Mouse (Mus musculus) olfactory bulb, adult 2 months (tissue): ENCODE measurements around the gene Pik3cg.

Experiments
- CTCF ChIP-seq: fragments of 200-500 bp; IDR thresholded peaks from 2 replicates; pipeline ENCODE4 v1.5.1; 2012; ENCODE audit warnings: low read depth, mild to moderate bottlenecking, low read length, moderate library complexity; ENCODE audit not compliant: insufficient read depth
- POLR2A ChIP-seq: fragments of 200-500 bp; IDR thresholded peaks from 2 replicates; pipeline ENCODE4 v1.6.1; 2012; ENCODE audit warnings: mild to moderate bottlenecking, low read depth, low read length, moderate library complexity; ENCODE audit not compliant: insufficient read depth

DNA sequence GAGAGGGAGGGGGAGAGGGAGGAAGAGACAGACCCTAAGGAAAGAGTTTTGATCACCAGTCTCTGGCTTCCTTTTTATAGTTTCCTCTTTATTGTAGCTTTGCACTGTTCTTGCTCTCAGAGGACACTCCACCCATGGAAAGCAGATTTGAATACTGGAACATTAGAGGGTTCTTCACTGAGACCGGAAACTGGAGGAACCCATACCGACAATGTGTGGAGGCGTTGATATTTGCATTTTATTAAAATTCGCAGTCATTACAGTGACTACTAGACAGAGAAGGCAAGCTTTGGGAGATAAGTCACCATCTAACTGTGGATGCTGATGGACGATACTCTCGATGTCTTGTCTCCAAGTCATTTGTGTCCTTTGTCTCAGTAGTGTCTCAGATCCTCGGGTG lies 61.9 kb downstream of the Pik3cg start:
- no peak for TF ChIP-seq CTCF
- no peak for TF ChIP-seq POLR2A
